Mouse (Mus musculus): ENCODE results near the gene Mrpl38.

Mrpl38 gene

DNA sequence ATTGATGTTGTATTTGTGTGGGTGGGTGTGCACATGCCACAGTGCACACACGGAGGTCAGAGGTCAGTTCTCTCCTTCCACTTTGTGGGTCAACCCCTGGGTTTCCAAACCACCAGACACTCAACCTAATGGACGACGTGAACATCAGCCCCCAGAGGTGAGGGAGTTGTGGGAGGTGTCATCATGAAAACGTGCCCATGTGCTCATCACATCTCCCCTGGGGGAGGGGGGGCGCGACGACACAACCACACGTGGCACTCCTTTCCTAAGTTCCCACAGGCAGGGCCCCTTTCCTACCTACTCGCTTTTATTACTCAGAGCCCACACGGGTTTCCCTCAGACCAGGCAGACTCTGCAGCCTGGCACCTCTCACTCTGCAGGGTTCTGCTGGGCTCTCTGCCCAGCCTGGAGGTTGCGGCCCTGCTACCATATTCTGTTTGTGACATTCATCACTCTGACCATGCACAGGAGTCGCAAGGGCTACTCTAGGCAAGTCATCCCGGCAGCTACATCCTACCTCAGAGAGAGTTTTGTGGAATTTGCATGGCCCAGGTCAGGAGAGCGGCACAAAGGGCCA is 55.5 kb downstream of the Mrpl38 start:
- Histone ChIP-seq H3K27me3 (ENCODE audit: control insufficient read depth, insufficient read depth, low read length, poor library complexity, severe bottlenecking) (no peaks in the 10 kb centered on the region), H3K36me3 (ENCODE audit: control insufficient read depth, insufficient read depth, low read length, poor library complexity, severe bottlenecking) (peaks cover 15% of the 10 kb centered on the region)
- no peak for DNase-seq (ENCODE audit: low read depth, low spot score)
